Mouse (Mus musculus) embryo, embryonic 9.5 days (tissue): Measurements from ENCODE around the gene Arhgap29.

Experiments
- DNase-seq: peaks from one replicate; pipeline ENCODE4 v3.0.0-alpha.2; 2017; ENCODE audit errors: extremely low spot score

The Arhgap29 gene

GRCm38 (mm10) chr3:122009818-122010217 is 57.5 kb downstream of the Arhgap29 start:
- DNase-seq = no peak

GRCm38 (mm10) chr3:122010292-122010691 is 58.0 kb downstream of the Arhgap29 start:
- no peak for DNase-seq

- no peak for DNase-seq
Observed at GRCm38 (mm10) chr3:122012464-122012863, 60.1 kb downstream of the Arhgap29 start.

GRCm38 (mm10) chr3:122018421-122018820 is 66.1 kb downstream of the Arhgap29 start:
- no peak for DNase-seq

GRCm38 (mm10) chr3:122019159-122019558 is 66.8 kb downstream of the Arhgap29 start:
- no peak for DNase-seq

- no peak for DNase-seq
Observed at GRCm38 (mm10) chr3:122021029-122021652, 68.8 kb downstream of the Arhgap29 start.

GRCm38 (mm10) chr3:122022355-122022754 is 70.0 kb downstream of the Arhgap29 start:
- no peak for DNase-seq

- no peak for DNase-seq
Observed at GRCm38 (mm10) chr3:122026676-122027075, 74.3 kb downstream of the Arhgap29 start.

- DNase-seq = no peak
Observed at GRCm38 (mm10) chr3:122027776-122028175, 75.4 kb downstream of the Arhgap29 start.

- no peak for DNase-seq
Observed at GRCm38 (mm10) chr3:122033248-122033837, 81.0 kb downstream of the Arhgap29 start.

- DNase-seq = no peak
Observed at GRCm38 (mm10) chr3:122034240-122034639, 81.9 kb downstream of the Arhgap29 start.

- DNase-seq = no peak
Observed at GRCm38 (mm10) chr3:122035092-122035491, 82.8 kb downstream of the Arhgap29 start.

GRCm38 (mm10) chr3:122040522-122040921 is 88.2 kb downstream of the Arhgap29 start:
- no peak for DNase-seq

GRCm38 (mm10) chr3:122043102-122043501 is 90.8 kb downstream of the Arhgap29 start:
- DNase-seq = no peak

- DNase-seq = peak; percentile 57
Observed at GRCm38 (mm10) chr3:122043799-122044547, 91.6 kb downstream of the Arhgap29 start, which contains the start of gene Abca4. TSS of gene Abca4 (plus strand) at chr3:122044443.

- DNase-seq = peak; percentile 22
Observed at GRCm38 (mm10) chr3:122046187-122046620, 93.9 kb downstream of the Arhgap29 start.

- peak; percentile 24 for DNase-seq
Observed at GRCm38 (mm10) chr3:122047402-122047801, 95.1 kb downstream of the Arhgap29 start.

GRCm38 (mm10) chr3:122047921-122048861 is 95.8 kb downstream of the Arhgap29 start:
- DNase-seq = peak; percentile 63

GRCm38 (mm10) chr3:122049158-122049557 is 96.8 kb downstream of the Arhgap29 start:
- no peak for DNase-seq

- DNase-seq = no peak
Observed at GRCm38 (mm10) chr3:122058439-122059198, 106.3 kb downstream of the Arhgap29 start.

GRCm38 (mm10) chr3:122062586-122062985 is 110.2 kb downstream of the Arhgap29 start:
- DNase-seq = no peak
